Mouse (Mus musculus) midbrain, embryonic 11.5 days (tissue): ENCODE results near the gene Fam240a. TPM values are rescaled to one million over a fixed set of nuclear protein-coding genes. Genes with fewer than 3 reads are reported as not detected.

ENCODE experiments used
- ATAC-seq: fragments of 200-750 bp; cut with Nextera tagmentation; 2 replicates; pipeline ENCODE4 v1.8.0; 2017; ENCODE audit warnings: moderate TSS enrichment, moderate library complexity; ENCODE audit not compliant: low FRiP score
- DNase-seq: peaks from one replicate; pipeline ENCODE4 v3.0.0; 2015; ENCODE audit warnings: low spot score; ENCODE audit errors: missing footprints
- H3K27ac ChIP-seq: fragments of 300-500 bp; sonication (generic); 2 replicates; pipeline ENCODE4 v1.5.1; 2014; ENCODE audit warnings: low read depth, low read length
- H3K27me3 ChIP-seq: fragments of 300-500 bp; sonication (generic); 2 replicates; pipeline ENCODE4 v1.6.1; 2014; ENCODE audit warnings: mild to moderate bottlenecking, low read length, moderate library complexity, mixed read lengths; ENCODE audit not compliant: control insufficient read depth, insufficient read depth
- H3K36me3 ChIP-seq: fragments of 300-500 bp; sonication (generic); 2 replicates; pipeline ENCODE4 v1.6.1; 2014; ENCODE audit warnings: mild to moderate bottlenecking, low read length, moderate library complexity, mixed read lengths; ENCODE audit not compliant: control insufficient read depth, insufficient read depth
- H3K4me1 ChIP-seq: fragments of 300-500 bp; sonication (generic); 2 replicates; pipeline ENCODE4 v1.6.1; 2014; ENCODE audit warnings: low read length; ENCODE audit not compliant: control insufficient read depth, insufficient read depth
- H3K4me2 ChIP-seq: fragments of 300-500 bp; sonication (generic); 2 replicates; pipeline ENCODE4 v1.6.1; 2014; ENCODE audit warnings: mild to moderate bottlenecking, moderate library complexity
- H3K4me3 ChIP-seq: fragments of 300-500 bp; sonication (generic); 2 replicates; pipeline ENCODE4 v1.5.1; 2014; ENCODE audit warnings: low read depth, low read length
- H3K9ac ChIP-seq: fragments of 300-500 bp; sonication (generic); 2 replicates; pipeline ENCODE4 v1.6.1; 2014; ENCODE audit warnings: low read length
- H3K9me3 ChIP-seq: fragments of 300-500 bp; sonication (generic); 2 replicates; pipeline ENCODE4 v1.6.1; 2016; ENCODE audit warnings: low read length; ENCODE audit not compliant: control insufficient read depth
- WGBS: fragments of 180-500 bp; shearing (Covaris S2); extraction: QIAGEN DNeasy Blood & Tissue Kit; methylation state at CpG from one replicate; pipeline ENCODE4 v1.1.7; 2014; 5-methylcytosine and 5-hydroxymethylcytosine counted together
- polyA plus RNA-seq: library from polyadenylated mRNA; unstranded; fragments of >200 nt; fragmentation: Nextera tagmentation; extraction: Ambion mirVana; gene quantifications from 2 replicates; pipeline ENCODE4 v1.2.1, GENCODE M21; 2014

Gene Fam240a
- polyA plus RNA-seq, 1 experiment from 2014 or later, result not detected

- WGBS, result 33% methylated on average over 2 of the region's 2 CpGs
- Histone ChIP-seq H3K9ac (no peak overlapping the region), H3K36me3 (no peaks in the 10 kb centered on the region), H3K4me1 (peaks cover 8% of the 10 kb centered on the region), H3K9me3 (no peaks in the 10 kb centered on the region), H3K27me3 (peaks cover 13% of the 10 kb centered on the region; the same call in 1 of the 2 replicates), H3K4me3 (no peak overlapping the region), H3K27ac (no peak overlapping the region), H3K4me2 (no peak overlapping the region; the same call in 1 of the 2 replicates)
- ATAC-seq (no peak), DNase-seq (peak; percentile 85)
Measured at GRCm38 (mm10) chr9:110954681-110955445, 38.2 kb upstream of the Fam240a start.

DNA sequence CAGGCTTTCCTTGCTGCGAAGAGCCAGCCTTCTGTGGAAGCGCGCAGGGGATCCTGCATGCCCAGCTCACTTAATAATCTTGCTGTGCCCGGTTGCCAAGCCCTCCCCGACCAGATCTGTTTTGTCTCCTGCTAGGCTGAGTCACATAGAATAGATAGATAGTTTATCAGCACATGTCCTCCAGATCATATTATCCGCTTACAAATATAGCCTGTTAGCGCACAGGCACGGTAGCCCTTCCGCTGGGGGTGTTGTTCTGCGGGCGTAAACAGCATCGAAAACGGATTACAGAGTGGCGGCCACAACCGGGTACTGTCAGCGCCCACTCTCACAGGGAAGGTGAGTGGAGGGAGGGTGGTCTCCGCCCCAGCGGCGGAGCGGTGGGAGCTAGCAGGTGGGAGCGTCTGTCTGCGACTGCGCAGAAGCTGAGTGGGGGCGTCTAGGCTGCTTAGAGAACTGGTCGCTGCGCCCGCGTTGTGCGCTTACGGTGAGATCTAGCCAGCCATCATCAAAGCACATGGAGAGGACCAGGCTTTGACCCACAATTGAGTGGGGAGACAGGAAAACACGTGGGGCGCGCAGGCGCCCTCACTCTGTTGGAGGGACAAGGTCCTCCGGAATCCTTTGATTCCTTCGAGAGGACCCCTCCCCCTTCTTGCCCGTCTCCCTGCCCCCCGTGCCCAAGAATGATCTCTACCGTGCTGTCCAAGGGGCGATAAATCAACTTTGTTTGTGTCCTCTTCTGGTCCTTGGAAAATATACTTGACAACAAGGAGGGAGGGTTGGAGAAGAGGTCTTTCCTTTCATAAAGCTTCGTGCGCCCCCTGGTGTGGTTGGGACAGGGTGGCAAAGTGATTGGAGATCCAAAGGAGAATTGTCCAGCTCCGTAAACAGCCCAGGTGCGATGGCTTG, 37.1 kb upstream of the Fam240a start:
- H3K9ac ChIP-seq, result peak overlapping the region; percentile 55
- under 1% methylated on average over 44 of the region's 44 CpGs for WGBS

DNA sequence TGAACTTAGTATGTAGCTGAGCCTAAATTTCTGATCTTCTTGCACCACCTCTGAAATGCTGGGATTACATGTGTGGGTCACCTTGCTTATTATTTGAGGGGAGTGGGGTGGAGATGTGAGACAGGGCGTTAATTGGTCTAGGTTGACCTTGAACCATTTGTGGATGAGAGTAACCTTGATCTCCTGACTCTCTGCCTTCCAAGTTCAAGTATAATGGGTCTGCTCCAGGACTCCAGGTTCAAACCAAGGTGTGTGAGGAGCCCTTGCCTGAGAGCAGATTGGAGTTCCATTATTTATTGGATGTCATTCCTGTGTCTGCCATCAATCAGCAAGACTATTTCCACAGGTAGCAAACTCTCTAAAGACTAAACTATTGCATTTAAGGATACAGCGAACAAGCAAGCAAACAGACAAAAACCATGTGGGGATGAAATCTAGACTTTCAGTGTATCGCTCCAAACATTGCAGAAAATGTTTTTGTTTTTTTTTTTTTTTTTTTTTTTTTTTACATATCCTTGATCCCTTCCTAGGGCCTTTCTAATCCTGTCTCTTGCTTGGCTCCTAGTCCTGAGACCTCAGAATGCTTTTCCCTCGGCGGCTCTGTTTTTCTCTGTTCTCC, 36.4 kb upstream of the Fam240a start:
- 40% methylated on average over 5 of the region's 5 CpGs for WGBS
- Histone ChIP-seq H3K9ac (peak overlapping the region; percentile 55; the same call in 1 of the 2 replicates), H3K27ac (no peak overlapping the region), H3K4me2 (peak overlapping the region; percentile 76), H3K4me1 (peaks cover 9% of the 10 kb centered on the region), H3K4me3 (peak overlapping the region; percentile 43), H3K36me3 (no peaks in the 10 kb centered on the region), H3K27me3 (peaks cover 15% of the 10 kb centered on the region; the same call in 1 of the 2 replicates), H3K9me3 (no peaks in the 10 kb centered on the region)
- DNase-seq (peak; percentile 85), ATAC-seq (no peak)

More for the DNA sequence above, 37.1 kb upstream of the Fam240a start:
- DNase-seq (peak; percentile 97), ATAC-seq (peak; percentile 73)
- H3K9me3 ChIP-seq, result no peaks in the 10 kb centered on the region
- H3K27ac ChIP-seq, result no peak overlapping the region
- H3K36me3 ChIP-seq, result no peaks in the 10 kb centered on the region
- peak overlapping the region; percentile 76 for H3K4me2 ChIP-seq
- H3K27me3 ChIP-seq, result peaks cover 14% of the 10 kb centered on the region; the same call in 1 of the 2 replicates
- peak overlapping the region; percentile 43 for H3K4me3 ChIP-seq
- H3K4me1 ChIP-seq, result peaks cover 8% of the 10 kb centered on the region

GRCm38 (mm10) chr9:110952398-110952797, 35.7 kb upstream of the Fam240a start:
- Histone ChIP-seq H3K36me3 (no peaks in the 10 kb centered on the region), H3K4me2 (no peak overlapping the region), H3K4me3 (no peak overlapping the region), H3K9me3 (no peaks in the 10 kb centered on the region), H3K27me3 (peaks cover 20% of the 10 kb centered on the region; the same call in 1 of the 2 replicates), H3K27ac (no peak overlapping the region), H3K9ac (no peak overlapping the region), H3K4me1 (peaks cover 16% of the 10 kb centered on the region)
- WGBS, result 60% methylated on average over 6 of the region's 6 CpGs
- ATAC-seq (no peak), DNase-seq (peak; percentile 62)

DNA sequence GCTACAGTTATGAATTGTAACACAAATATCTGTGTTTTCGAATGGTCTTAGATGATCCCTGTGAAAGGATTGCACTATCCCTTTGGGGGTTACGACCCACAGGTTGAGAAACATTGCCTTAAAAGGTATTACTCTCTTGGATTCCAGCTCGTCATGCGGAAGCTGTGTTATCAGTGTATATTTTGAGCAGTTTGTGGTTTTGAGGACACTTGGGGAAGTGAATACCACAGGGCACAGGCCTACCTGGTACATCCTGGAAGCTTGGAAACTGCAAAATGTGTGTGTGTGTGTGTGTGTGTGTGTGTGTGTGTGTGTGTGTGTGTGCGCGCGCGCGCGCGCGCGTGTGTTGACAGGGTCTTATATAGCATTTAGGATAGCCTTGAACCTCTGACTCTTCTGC, 35.2 kb upstream of the Fam240a start:
- peaks cover 21% of the 10 kb centered on the region for H3K4me1 ChIP-seq
- ATAC-seq, result no peak
- no peaks in the 10 kb centered on the region for H3K36me3 ChIP-seq
- H3K27me3 ChIP-seq, result peaks cover 20% of the 10 kb centered on the region; the same call in 1 of the 2 replicates
- WGBS, result 95% methylated on average over 13 of the region's 13 CpGs
- no peaks in the 10 kb centered on the region for H3K9me3 ChIP-seq
- H3K4me3 ChIP-seq, result no peak overlapping the region
- peak; percentile 45 for DNase-seq
- H3K9ac ChIP-seq, result no peak overlapping the region
- no peak overlapping the region for H3K27ac ChIP-seq
- H3K4me2 ChIP-seq, result no peak overlapping the region

DNA sequence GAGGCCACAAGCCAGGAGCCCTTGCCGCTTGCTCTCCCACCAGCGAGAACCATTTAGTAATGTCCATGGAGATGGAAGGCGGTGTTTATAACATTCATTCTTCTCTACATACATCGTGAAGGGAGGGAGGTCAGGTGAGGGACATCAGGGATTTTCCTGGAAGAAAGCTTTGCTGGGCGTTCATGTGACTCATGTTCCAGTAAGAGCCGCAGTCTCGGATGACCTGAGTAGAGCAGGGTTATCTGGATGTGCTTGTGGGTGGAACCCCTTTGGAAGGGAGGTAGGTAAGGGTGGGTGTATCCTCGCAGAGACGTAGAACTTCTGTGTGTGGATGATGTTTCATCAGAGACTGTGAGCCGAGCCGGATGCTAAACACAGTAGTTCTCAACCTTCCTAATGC, 34.7 kb upstream of the Fam240a start, which contains the start of gene Lrrc2:
Gene Lrrc2, plus strand, starts transcription at position 149 of the 400 bp plus-strand sequence.
- H3K9ac ChIP-seq, result no peak within 1 kb of the TSS
- 88% methylated on average over 11 of the region's 11 CpGs for WGBS
- peaks cover 25% of the 10 kb centered on the region for H3K4me1 ChIP-seq
- peaks cover 20% of the 10 kb centered on the region; the same call in 1 of the 2 replicates for H3K27me3 ChIP-seq
- H3K4me3 ChIP-seq, result no peak within 1 kb of the TSS
- no peaks in the 10 kb centered on the region for H3K9me3 ChIP-seq
- H3K27ac ChIP-seq, result no peak within 1 kb of the TSS
- no peaks in the 10 kb centered on the region for H3K36me3 ChIP-seq
- DNase-seq, result peak; percentile 37
- ATAC-seq, result no peak
- H3K4me2 ChIP-seq, result no peak within 1 kb of the TSS

DNA sequence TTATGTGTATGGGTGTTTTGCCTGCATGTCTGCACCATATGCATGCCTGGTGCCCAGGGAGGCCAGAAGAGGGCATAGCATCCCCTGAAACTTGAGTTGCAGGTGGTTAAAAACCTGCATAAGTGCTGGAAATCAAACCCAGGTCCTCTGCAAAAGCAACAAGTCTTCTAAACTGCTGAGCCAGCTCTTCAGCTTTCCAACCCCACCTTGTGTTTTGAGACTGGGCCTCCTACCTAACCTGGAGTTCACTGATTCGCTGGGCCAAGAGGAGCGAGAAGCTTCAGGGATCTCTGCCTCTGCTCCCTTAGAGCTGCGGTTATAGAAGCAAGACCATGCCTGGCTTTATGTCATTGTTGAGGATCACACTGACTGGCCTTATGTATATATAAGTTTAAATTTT, 33.4 kb upstream of the Fam240a start:
- H3K27ac ChIP-seq, result no peak overlapping the region
- peak; percentile 76 for DNase-seq
- H3K9ac ChIP-seq, result no peak overlapping the region
- ATAC-seq, result no peak
- H3K9me3 ChIP-seq, result no peaks in the 10 kb centered on the region
- H3K36me3 ChIP-seq, result no peaks in the 10 kb centered on the region
- H3K4me2 ChIP-seq, result no peak overlapping the region
- peaks cover 27% of the 10 kb centered on the region for H3K27me3 ChIP-seq
- WGBS, result 99% methylated on average over 3 of the region's 3 CpGs
- H3K4me1 ChIP-seq, result peaks cover 27% of the 10 kb centered on the region
- H3K4me3 ChIP-seq, result no peak overlapping the region

- Histone ChIP-seq H3K4me1 (peaks cover 19% of the 10 kb centered on the region), H3K4me3 (no peak overlapping the region), H3K27me3 (peaks cover 37% of the 10 kb centered on the region), H3K4me2 (no peak overlapping the region), H3K36me3 (no peaks in the 10 kb centered on the region), H3K9me3 (no peaks in the 10 kb centered on the region), H3K27ac (no peak overlapping the region), H3K9ac (no peak overlapping the region)
- ATAC-seq (no peak), DNase-seq (peak; percentile 77)
- 62% methylated on average over 8 of the region's 8 CpGs for WGBS
Measured at GRCm38 (mm10) chr9:110948813-110949310, 32.2 kb upstream of the Fam240a start.
